Mouse (Mus musculus) testis, adult 2 months (tissue): ENCODE results near the gene Calu.

Source experiments
- CTCF ChIP-seq: fragments of 200-500 bp; IDR thresholded peaks from 2 replicates; pipeline ENCODE4 v1.5.1; 2012; ENCODE audit warnings: low read depth, mild to moderate bottlenecking, inconsistent platforms, low read length, moderate library complexity; ENCODE audit not compliant: control insufficient read depth, insufficient read depth, insufficient replicate concordance
- POLR2A ChIP-seq: fragments of 200-500 bp; IDR thresholded peaks from 2 replicates; pipeline ENCODE4 v1.6.1; 2012; ENCODE audit warnings: low read depth, mild to moderate bottlenecking, inconsistent platforms, low read length, moderate library complexity; ENCODE audit not compliant: control insufficient read depth

DNA sequence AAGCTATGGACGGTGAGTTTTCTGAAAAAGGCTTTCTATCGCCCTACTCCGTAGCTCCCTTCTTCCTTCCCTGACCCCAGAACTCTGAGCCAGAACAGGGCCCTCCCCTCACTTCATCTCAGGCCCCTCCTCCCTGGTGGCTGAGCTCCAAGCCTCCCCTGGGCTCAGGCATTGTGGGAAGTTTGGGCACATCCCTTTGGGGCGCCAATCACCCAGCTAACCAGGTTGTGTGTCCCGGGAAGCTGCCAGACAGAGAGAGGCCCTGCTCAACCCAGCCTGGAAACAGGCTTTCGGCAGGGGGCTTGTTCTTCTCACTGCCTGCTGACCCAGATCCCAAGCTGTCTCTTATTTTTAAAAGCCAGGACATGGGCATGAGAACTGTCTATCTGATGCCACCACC is 49.7 kb downstream of the Calu start:
- TF ChIP-seq POLR2A = no peak
- no peak for TF ChIP-seq CTCF
